Mouse (Mus musculus): ENCODE measurements around the gene Rbl2.

- TF ChIP-seq CTCF (IDR thresholded peaks at IDR 0.05; ENCODE audit: extremely low read depth, insufficient read depth, insufficient read length, insufficient replicate concordance) (no peak), POLR2A (IDR thresholded peaks at IDR 0.05; ENCODE audit: low read depth, low read length) (no peak)
Measured at GRCm38 (mm10) chr8:91135308-91136181, 65.7 kb downstream of the Rbl2 start.
